Mouse (Mus musculus): ENCODE data around the gene A930018P22Rik.
"Not testable (repeated sequence)": the region's sequence is repeated elsewhere in the genome, so short reads cannot be mapped to it uniquely, and the experiment has no call there.

A930018P22Rik gene

GRCm38 (mm10) chr2:104111170-104111797 lies 11.3 kb upstream of the A930018P22Rik start:
- in situ Hi-C loops (cut with MboI; ENCODE audit: low pct_unique_long_range_greater_than_20kb in 1 of 2, low sequenced_read_pairs in 2 of 2, unreplicated experiment in 1 of 2): not testable (repeated sequence)

DNA sequence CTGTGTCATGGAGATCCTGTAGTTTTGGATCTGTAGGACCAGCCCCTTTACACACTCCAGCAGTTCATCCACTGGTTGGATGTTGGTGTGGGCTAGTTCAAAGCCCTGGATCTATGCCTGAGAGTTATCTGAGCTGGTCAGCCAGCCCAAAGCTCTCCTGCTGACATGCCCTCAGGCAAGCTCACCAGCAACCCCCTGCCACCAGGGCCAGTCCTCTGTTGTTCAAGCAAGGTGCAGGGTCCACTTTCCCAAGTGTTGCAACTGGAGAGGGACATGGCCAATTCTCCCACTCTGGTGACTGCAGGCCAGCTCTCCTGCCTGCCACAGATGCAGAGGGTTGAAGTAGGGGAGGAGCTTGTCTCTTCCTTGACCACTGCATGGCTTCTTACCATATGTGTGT lies 9.0 kb upstream of the A930018P22Rik start:
- in situ Hi-C loops (cut with MboI; ENCODE audit: low pct_unique_long_range_greater_than_20kb in 1 of 2, low sequenced_read_pairs in 2 of 2, unreplicated experiment in 1 of 2): not testable (repeated sequence)

GRCm38 (mm10) chr2:104114898-104115297 lies 7.7 kb upstream of the A930018P22Rik start:
- in situ Hi-C loops (cut with MboI; ENCODE audit: low pct_unique_long_range_greater_than_20kb in 1 of 2, low sequenced_read_pairs in 2 of 2, unreplicated experiment in 1 of 2): no loop called here

GRCm38 (mm10) chr2:104117173-104117572 lies 5.4 kb upstream of the A930018P22Rik start:
- in situ Hi-C loops (cut with MboI; ENCODE audit: low pct_unique_long_range_greater_than_20kb in 1 of 2, low sequenced_read_pairs in 2 of 2, unreplicated experiment in 1 of 2): not testable (repeated sequence)

GRCm38 (mm10) chr2:104119097-104119496 lies 3.5 kb upstream of the A930018P22Rik start:
- in situ Hi-C loops (cut with MboI; ENCODE audit: low pct_unique_long_range_greater_than_20kb in 1 of 2, low sequenced_read_pairs in 2 of 2, unreplicated experiment in 1 of 2): no loop called here

DNA sequence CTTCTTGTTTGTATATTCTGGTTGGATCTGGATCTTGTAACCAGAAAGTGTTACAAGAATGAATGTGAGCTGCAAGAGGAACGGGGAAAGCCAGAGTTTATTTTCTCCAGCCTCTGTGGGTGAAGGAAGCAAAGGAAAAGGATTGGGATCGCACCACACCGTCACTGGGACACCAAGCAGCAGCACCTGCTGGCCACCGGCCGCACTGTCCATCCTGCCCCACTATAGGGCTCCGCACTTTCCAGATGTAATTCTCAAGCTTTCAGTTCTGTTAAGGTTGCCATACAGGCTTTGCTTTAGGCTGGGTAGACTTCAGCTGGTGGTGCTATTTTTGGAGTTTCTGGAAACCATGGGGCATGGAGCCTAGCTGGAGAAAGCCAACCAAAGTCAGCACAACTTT lies 2.3 kb upstream of the A930018P22Rik start:
- in situ Hi-C loops (cut with MboI; ENCODE audit: low pct_unique_long_range_greater_than_20kb in 1 of 2, low sequenced_read_pairs in 2 of 2, unreplicated experiment in 1 of 2): loop anchor here in 1 of 2 experiments (10.0 kb wide), 1 partner anchor 86 kb away; no protein-coding TSS in a partner anchor

GRCm38 (mm10) chr2:104121681-104122504 lies 676 bp upstream of the A930018P22Rik start:
- in situ Hi-C loops (cut with MboI; ENCODE audit: low pct_unique_long_range_greater_than_20kb in 1 of 2, low sequenced_read_pairs in 2 of 2, unreplicated experiment in 1 of 2): loop anchor here in 1 of 2 experiments (10.0 kb wide), 1 partner anchor 87 kb away; no protein-coding TSS in a partner anchor

GRCm38 (mm10) chr2:104123540-104123939 lies 971 bp downstream of the A930018P22Rik start:
- in situ Hi-C loops (cut with MboI; ENCODE audit: low pct_unique_long_range_greater_than_20kb in 1 of 2, low sequenced_read_pairs in 2 of 2, unreplicated experiment in 1 of 2): loop anchor here in 1 of 2 experiments (10.0 kb wide), 1 partner anchor 89 kb away; no protein-coding TSS in a partner anchor

DNA sequence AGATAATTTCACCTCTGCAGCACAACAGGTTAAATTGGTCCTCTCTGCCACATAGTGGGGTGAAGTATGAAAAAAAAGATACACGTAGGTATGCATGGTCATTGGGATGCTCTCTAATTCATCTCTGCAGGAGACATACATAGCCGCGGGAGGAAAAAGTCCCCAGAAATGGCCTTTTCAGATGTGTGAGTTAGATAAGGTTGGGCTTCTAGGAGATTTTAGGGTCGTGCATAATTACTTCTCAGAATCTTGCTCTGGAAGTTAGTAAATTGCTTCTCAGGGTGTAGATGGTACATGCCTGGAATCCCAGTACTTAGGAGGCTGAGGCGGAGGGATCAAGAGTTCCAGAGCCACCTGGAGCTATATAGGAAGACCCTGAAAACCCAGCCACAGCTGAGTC lies 1.5 kb downstream of the A930018P22Rik start:
- in situ Hi-C loops (cut with MboI; ENCODE audit: low pct_unique_long_range_greater_than_20kb in 1 of 2, low sequenced_read_pairs in 2 of 2, unreplicated experiment in 1 of 2): loop anchor here in 1 of 2 experiments (10.0 kb wide), 1 partner anchor 89 kb away; no protein-coding TSS in a partner anchor

DNA sequence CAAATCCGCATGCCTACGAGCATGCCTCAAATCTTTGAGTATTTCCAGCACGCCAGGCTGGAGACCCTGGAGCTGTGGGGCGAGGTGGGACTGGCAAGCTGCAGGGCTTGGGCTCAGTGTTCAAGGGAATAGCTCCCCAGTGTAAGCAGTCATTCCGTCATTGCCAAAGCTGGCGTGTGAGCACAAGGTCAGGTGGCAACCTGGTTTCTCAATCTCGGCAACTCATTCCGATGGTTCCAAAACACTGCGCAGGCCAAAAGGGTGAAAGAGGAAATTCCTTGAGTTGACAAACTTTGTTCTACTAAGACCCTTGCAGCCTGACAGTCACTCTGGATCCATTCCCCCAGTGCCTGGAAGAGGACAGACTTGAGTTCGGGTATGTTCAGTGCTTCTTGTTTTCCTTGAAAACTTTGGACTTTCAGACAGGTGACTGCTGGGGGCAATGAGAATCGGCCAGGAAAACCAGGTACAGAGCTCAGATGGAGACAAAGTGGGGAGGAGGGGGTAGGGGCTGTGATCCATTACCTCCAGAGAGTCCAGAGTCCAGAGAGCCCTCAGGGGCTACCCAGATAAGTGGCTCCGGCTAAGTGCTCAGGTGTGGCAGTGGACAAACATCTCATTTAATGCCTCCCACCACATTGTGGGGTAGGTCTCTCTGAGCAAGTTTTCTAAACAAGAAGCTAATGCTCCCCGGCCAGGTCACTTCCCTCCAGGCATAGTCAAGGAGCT lies 6.4 kb downstream of the A930018P22Rik start:
- in situ Hi-C loops (cut with MboI; ENCODE audit: low pct_unique_long_range_greater_than_20kb in 1 of 2, low sequenced_read_pairs in 2 of 2, unreplicated experiment in 1 of 2): loop anchor here (10.0 to 25.0 kb wide), 2 partner anchors 94 to 283 kb away; partner anchors contain the start of gene D430041D05Rik (in 1 of the 2)

DNA sequence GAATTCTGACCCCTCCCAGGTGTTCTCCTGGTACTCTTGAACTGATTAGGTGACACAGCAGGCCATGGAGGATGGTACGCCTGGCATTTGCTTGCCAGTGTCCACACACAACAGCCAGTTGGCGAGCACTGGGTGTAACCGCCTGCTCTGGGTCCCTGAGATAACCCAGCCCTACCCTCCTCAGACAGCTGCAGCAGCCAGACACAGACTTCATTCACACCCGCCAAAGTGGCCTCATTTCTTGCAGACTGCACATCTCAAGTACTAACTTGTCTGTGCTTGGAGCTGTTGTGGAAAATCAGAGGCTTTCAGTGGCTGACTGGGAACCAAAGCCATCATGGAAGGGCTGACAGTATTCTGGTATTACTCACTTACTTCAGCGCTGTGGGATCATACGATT lies 7.6 kb downstream of the A930018P22Rik start:
- in situ Hi-C loops (cut with MboI; ENCODE audit: low pct_unique_long_range_greater_than_20kb in 1 of 2, low sequenced_read_pairs in 2 of 2, unreplicated experiment in 1 of 2): loop anchor here (10.0 to 25.0 kb wide), 2 partner anchors 282 to 285 kb away; partner anchors contain the start of gene D430041D05Rik (in 2 of the 2)

DNA sequence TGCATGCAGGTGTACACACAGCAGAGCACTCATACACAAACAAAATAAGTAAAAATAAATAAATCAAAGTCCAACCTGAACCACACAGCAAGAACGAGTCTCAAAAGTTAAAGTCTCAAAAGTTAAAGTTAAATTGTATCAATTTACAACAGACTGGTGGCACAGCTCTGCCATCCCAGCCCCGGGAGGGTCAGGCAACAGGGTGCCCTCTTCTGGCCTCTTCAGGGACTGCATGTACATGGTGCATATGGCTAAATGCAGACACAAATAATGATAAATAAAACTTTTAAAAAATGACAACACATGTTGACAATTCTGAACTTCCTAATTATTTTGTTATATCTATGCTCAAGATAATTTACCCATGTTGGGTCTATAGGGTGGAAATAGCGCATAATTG lies 8.4 kb downstream of the A930018P22Rik start:
- in situ Hi-C loops (cut with MboI; ENCODE audit: low pct_unique_long_range_greater_than_20kb in 1 of 2, low sequenced_read_pairs in 2 of 2, unreplicated experiment in 1 of 2): loop anchor here (10.0 to 25.0 kb wide), 2 partner anchors 281 to 284 kb away; partner anchors contain the start of gene D430041D05Rik (in 2 of the 2)

GRCm38 (mm10) chr2:104132266-104132859 lies 9.8 kb downstream of the A930018P22Rik start:
- in situ Hi-C loops (cut with MboI; ENCODE audit: low pct_unique_long_range_greater_than_20kb in 1 of 2, low sequenced_read_pairs in 2 of 2, unreplicated experiment in 1 of 2): loop anchor here (10.0 to 25.0 kb wide), 2 partner anchors 280 to 282 kb away; partner anchors contain the start of gene D430041D05Rik (in 2 of the 2)

GRCm38 (mm10) chr2:104133042-104133810 lies 10.7 kb downstream of the A930018P22Rik start:
- in situ Hi-C loops (cut with MboI; ENCODE audit: low pct_unique_long_range_greater_than_20kb in 1 of 2, low sequenced_read_pairs in 2 of 2, unreplicated experiment in 1 of 2): loop anchor here (10.0 to 25.0 kb wide), 2 partner anchors 279 to 282 kb away; partner anchors contain the start of gene D430041D05Rik (in 2 of the 2)

DNA sequence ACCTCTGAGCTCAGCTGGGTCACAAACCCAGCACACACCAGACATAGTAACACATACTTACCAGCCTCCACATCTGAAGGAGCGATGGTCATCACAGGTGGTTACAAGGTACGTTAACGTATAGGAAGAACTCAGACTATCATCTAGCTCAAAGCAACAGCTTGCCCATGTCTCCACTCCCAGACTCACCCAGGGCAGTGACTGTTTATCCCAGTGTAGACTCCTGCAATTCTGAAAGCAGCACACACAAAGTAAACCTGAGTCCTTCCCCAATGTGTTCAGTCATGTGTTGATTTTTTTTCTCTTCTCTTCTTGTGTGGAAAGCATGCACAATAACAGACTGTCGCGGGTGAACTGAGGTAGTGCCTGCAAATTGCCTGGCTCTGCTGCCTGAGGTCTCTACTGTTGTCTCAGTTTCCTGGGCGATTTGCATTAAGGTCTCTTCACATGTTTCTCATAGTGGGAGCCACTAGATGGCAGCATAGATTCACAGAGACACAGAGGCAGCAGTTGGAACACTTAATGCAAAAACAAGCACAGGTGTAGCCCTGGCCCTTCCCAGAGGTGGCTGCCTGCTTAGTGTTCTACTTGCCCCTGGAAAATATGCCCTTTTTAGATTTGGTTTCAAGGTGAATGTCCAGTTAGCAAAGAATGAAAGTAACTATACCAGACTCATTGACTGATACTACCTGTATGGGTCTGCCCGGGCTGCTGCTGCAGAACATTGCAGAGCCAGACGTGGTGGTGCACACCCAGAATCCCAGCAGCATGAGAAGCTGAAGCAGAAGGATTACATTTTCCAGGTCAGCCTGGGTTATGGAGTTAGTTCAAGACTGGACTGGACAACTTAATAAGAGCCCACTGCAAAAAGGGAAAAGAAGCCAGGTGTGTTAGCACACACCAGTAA lies 11.8 kb downstream of the A930018P22Rik start:
- in situ Hi-C loops (cut with MboI; ENCODE audit: low pct_unique_long_range_greater_than_20kb in 1 of 2, low sequenced_read_pairs in 2 of 2, unreplicated experiment in 1 of 2): loop anchor here (10.0 to 25.0 kb wide), 2 partner anchors 278 to 280 kb away; partner anchors contain the start of gene D430041D05Rik (in 2 of the 2)

DNA sequence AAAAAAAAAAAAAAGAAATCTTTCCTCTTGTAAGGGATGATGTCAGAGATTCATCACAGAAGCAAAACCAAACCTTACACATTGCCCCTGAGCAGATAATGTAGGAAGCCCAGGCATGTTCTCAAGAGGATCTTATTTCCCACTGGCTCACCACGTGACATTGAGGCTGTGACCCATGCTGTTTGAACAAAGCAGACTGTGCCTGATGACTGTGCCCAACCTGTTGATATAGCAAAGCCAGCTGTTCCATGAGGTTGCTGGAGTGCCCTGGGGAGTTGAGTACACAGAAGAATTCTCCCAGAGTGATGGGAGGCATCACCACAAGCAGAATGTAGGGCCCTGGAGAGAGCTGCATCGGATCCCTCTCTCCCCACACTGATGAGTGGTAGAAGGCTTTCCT lies 13.4 kb downstream of the A930018P22Rik start:
- in situ Hi-C loops (cut with MboI; ENCODE audit: low pct_unique_long_range_greater_than_20kb in 1 of 2, low sequenced_read_pairs in 2 of 2, unreplicated experiment in 1 of 2): loop anchor here (10.0 to 25.0 kb wide), 2 partner anchors 276 to 279 kb away; partner anchors contain the start of gene D430041D05Rik (in 2 of the 2)
